Mouse (Mus musculus) spleen, adult 18-20 months (tissue): ENCODE results near the gene Rcc1l.

ENCODE experiments used
- DNase-seq, 2 experiments: peaks; one replicate each; pipeline ENCODE4 v3.0.0; 2022; ENCODE audit warnings: mixed read lengths in 2 of 2

Rcc1l gene

GRCm38 (mm10) chr5:134176169-134176881 lies at the start of gene Rcc1l:
Gene Rcc1l, minus strand, starts transcription at chr5:134176774.
- DNase-seq = peak; percentile 65 to 79

- DNase-seq = no peak
These were observed 48.7 kb upstream of the Rcc1l start for GRCm38 (mm10) chr5:134225110-134225901.

GRCm38 (mm10) chr5:134221708-134222150 lies 45.2 kb upstream of the Rcc1l start:
- no peak for DNase-seq

- DNase-seq = no peak
These were observed 44.7 kb upstream of the Rcc1l start for GRCm38 (mm10) chr5:134221278-134221677.

- DNase-seq = no peak
These were observed 41.3 kb upstream of the Rcc1l start for GRCm38 (mm10) chr5:134217900-134218299.

- DNase-seq = peak in 1 of 2 experiments; percentile 26
These were observed 37.6 kb upstream of the Rcc1l start for GRCm38 (mm10) chr5:134214021-134214806.

GRCm38 (mm10) chr5:134209931-134210554 lies 33.5 kb upstream of the Rcc1l start:
- DNase-seq = no peak

- no peak for DNase-seq
These were observed 30.1 kb upstream of the Rcc1l start for GRCm38 (mm10) chr5:134206721-134207120.

- DNase-seq = no peak
These were observed 17.1 kb upstream of the Rcc1l start for GRCm38 (mm10) chr5:134193664-134194063.

GRCm38 (mm10) chr5:134188571-134188970 lies 12.0 kb upstream of the Rcc1l start:
- no peak for DNase-seq

- DNase-seq = peak; percentile 51 to 70
These were observed 10.6 kb upstream of the Rcc1l start for GRCm38 (mm10) chr5:134186961-134187731.

- no peak for DNase-seq
These were observed 9.5 kb upstream of the Rcc1l start for GRCm38 (mm10) chr5:134186059-134186458.

- peak; percentile 98 to 99 for DNase-seq
These were observed 7.6 kb upstream of the Rcc1l start, which contains the start of gene Gtf2ird2 for GRCm38 (mm10) chr5:134183880-134184808. Gene Gtf2ird2, plus strand, starts transcription at chr5:134184019.

- no peak for DNase-seq
These were observed 6.6 kb upstream of the Rcc1l start for GRCm38 (mm10) chr5:134183162-134183561.

GRCm38 (mm10) chr5:134182735-134183134 lies 6.2 kb upstream of the Rcc1l start:
- no peak for DNase-seq

GRCm38 (mm10) chr5:134182172-134182571 lies 5.6 kb upstream of the Rcc1l start:
- DNase-seq = no peak

- DNase-seq = peak; percentile 61 to 83
These were observed 3.3 kb upstream of the Rcc1l start for GRCm38 (mm10) chr5:134179871-134180270.

- no peak for DNase-seq
These were observed 2.0 kb upstream of the Rcc1l start for GRCm38 (mm10) chr5:134178536-134178935.

- no peak for DNase-seq
These were observed 878 bp downstream of the Rcc1l start for GRCm38 (mm10) chr5:134175696-134176095.

GRCm38 (mm10) chr5:134173206-134173605 lies 3.4 kb downstream of the Rcc1l start:
- peak in 1 of 2 experiments; percentile 37 for DNase-seq

GRCm38 (mm10) chr5:134170167-134170566 lies 6.4 kb downstream of the Rcc1l start:
- DNase-seq = no peak
